Mouse (Mus musculus): ENCODE measurements around the gene Gm13276.
"Not testable (repeated sequence)": the region's sequence is repeated elsewhere in the genome, so short reads cannot be mapped to it uniquely, and the experiment has no call there.

DNA sequence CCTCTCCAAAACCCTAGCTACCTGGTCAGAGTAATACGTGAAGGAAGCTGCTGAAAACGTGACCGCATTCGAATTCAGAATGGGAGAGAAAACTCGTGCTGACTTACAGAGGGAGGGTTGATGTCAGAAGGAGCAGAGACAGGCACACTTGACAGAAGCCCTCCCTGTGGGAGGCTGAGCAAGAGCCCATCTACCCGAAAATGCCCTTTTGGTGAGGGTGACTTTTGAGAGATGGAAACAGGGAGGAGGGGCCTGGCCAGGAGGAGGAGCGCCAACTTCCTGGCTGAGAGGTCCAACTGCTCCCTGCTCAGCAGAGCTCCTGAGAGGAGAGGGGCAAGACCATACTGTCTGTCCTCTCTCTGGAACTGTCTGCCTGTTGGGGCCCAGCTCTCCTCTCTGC, 13.9 kb downstream of the Gm13276 start, which contains the start of gene Gm13285:
- not testable (repeated sequence) for TF ChIP-seq CTCF (IDR thresholded peaks at IDR 0.05; ENCODE audit: low read depth); EP300 (optimal IDR thresholded peaks at IDR 0.05)
